Mouse (Mus musculus) monocyte, adult 5-6 weeks (primary cell): ENCODE data around the gene Fam208a. TPM values are rescaled to one million over a fixed set of nuclear protein-coding genes. Genes with fewer than 3 reads are reported as not detected.

Experiments
- total RNA-seq: library from RNA; stranded (forward); fragments of 200-1000, 200-491, 200-594 nt; gene quantifications from 3 replicates; pipeline ENCODE4 v1.2.3, GENCODE M21; 2017

Gene Fam208a
- total RNA-seq, 1 experiment from 2014 or later, result 53.9 TPM

Other genes with a start within 250 kb of the Fam208a start
- 13.1 to 24.7 TPM (median 14.8 TPM) in 3 replicates for gene Ccdc66, start 79.6 kb downstream of the Fam208a start, total RNA-seq
- not detected in 3 replicates for gene Erc2, start 193.6 kb downstream of the Fam208a start, total RNA-seq